Mouse (Mus musculus) liver, embryonic 14.5 days (tissue): ENCODE data around the gene Afdn. TPM values are rescaled to one million over a fixed set of nuclear protein-coding genes. Genes with fewer than 3 reads are reported as not detected.
"Not testable (repeated sequence)": the region's sequence is repeated elsewhere in the genome, so short reads cannot be mapped to it uniquely, and the experiment has no call there.

Experiments used
- ATAC-seq: fragments of 200-750 bp; cut with Nextera tagmentation; 2 replicates; pipeline ENCODE4 v1.8.0; 2017; ENCODE audit warnings: moderate number of reproducible peaks, mild to moderate bottlenecking, moderate library complexity; ENCODE audit not compliant: insufficient read depth
- DNase-seq, 3 experiments: peaks; one replicate each; pipeline ENCODE4 v3.0.0-alpha.2; 2012 to 2013; ENCODE audit warnings: low read depth in 3 of 3, low spot score in 3 of 3
- H3K27ac ChIP-seq: fragments of 300-500 bp; sonication (generic); 2 replicates; pipeline ENCODE4 v1.5.1; 2014; ENCODE audit warnings: moderate library complexity, mild to moderate bottlenecking, control low read depth, inconsistent platforms
- H3K27me3 ChIP-seq: fragments of 300-500 bp; sonication (generic); 2 replicates; pipeline ENCODE4 v1.6.1; 2014; ENCODE audit warnings: mild to moderate bottlenecking, low read length, moderate library complexity; ENCODE audit not compliant: control insufficient read depth, insufficient read depth
- H3K36me3 ChIP-seq: fragments of 300-500 bp; sonication (generic); replicated peaks from 2 replicates; pipeline ENCODE4 v1.6.1; 2014; ENCODE audit warnings: low read depth; ENCODE audit not compliant: control insufficient read depth, insufficient read depth
- H3K4me1 ChIP-seq, 2 experiments: fragments of 200-500 bp in 1 of 2; fragments of 300-500 bp in 1 of 2; sonication (generic) in 1 of 2; replicated peaks; 2 replicates each; pipeline ENCODE4 v1.6.1; 2012 to 2014; ENCODE audit warnings: antibody characterized with exemption in 1 of 2, inconsistent platforms in 1 of 2, low read length in 1 of 2; ENCODE audit not compliant: control insufficient read depth in 2 of 2, insufficient read depth in 2 of 2
- H3K4me2 ChIP-seq: fragments of 300-500 bp; sonication (generic); 2 replicates; pipeline ENCODE4 v1.6.1; 2014; ENCODE audit warnings: low read depth, mild to moderate bottlenecking, control low read depth, moderate library complexity
- H3K4me3 ChIP-seq, 2 experiments: fragments of 200-500 bp in 1 of 2; fragments of 300-500 bp in 1 of 2; sonication (generic) in 1 of 2; 2 replicates each; pipeline ENCODE4 v1.5.1; 2012 to 2014; ENCODE audit warnings: low read depth in 2 of 2, low read length in 2 of 2, mild to moderate bottlenecking in 2 of 2, control low read depth in 1 of 2, inconsistent platforms in 1 of 2, moderate library complexity in 1 of 2; ENCODE audit not compliant: insufficient read depth in 1 of 2
- H3K9ac ChIP-seq: fragments of 300-500 bp; sonication (generic); replicated peaks from 2 replicates; pipeline ENCODE4 v1.6.1; 2014; ENCODE audit warnings: mild to moderate bottlenecking, control low read depth, moderate library complexity
- H3K9me3 ChIP-seq: fragments of 300-500 bp; sonication (generic); 2 replicates; pipeline ENCODE4 v1.6.1; 2016; ENCODE audit warnings: low read length, mixed read lengths; ENCODE audit not compliant: control insufficient read depth
- CTCF ChIP-seq: IDR thresholded peaks from 2 replicates; pipeline ENCODE4 v1.5.1; 2016; ENCODE audit warnings: antibody characterized with exemption, low read depth, control low read depth
- EP300 ChIP-seq: IDR thresholded peaks from 2 replicates; pipeline ENCODE4 v1.6.1; 2016; ENCODE audit warnings: antibody characterized with exemption, low read depth
- WGBS: fragments of 180-500 bp; shearing (Covaris S2); extraction: QIAGEN DNeasy Blood & Tissue Kit; methylation state at CpG from one replicate; pipeline ENCODE4 v1.1.7; 2014; ENCODE audit not compliant: insufficient replicate concordance; 5-methylcytosine and 5-hydroxymethylcytosine counted together
- polyA plus RNA-seq, 2 experiments: library from polyadenylated mRNA; depleted of rRNA in 1 of 2; stranded (reverse) in 1 of 2; unstranded in 1 of 2; fragments of >200 nt; fragmentation: Nextera tagmentation in 1 of 2; extraction: Ambion mirVana in 1 of 2; gene quantifications; 2 replicates each; pipeline versions ENCODE4 v1.2.1 to v1.2.3; 2012 to 2014

The Afdn gene
- polyA plus RNA-seq, 2 experiments = 6.4 to 7.1 TPM

- Histone ChIP-seq H3K36me3 (no peaks in the 10 kb centered on the region), H3K4me2 (no peak overlapping the region), H3K27me3 (no peaks in the 10 kb centered on the region), H3K9ac (no peak overlapping the region), H3K9me3 (no peaks in the 10 kb centered on the region), H3K4me3 (no peak overlapping the region), H3K27ac (no peak overlapping the region), H3K4me1 (no peaks in the 10 kb centered on the region; a peak in 1 of 4 replicates)
- TF ChIP-seq EP300 (no peak), CTCF (no peak)
- ATAC-seq (no peak), DNase-seq (no peak)
- WGBS = 51% methylated on average over 2 of the region's 2 CpGs
Observed at GRCm38 (mm10) chr17:13825421-13825820, 65.1 kb downstream of the Afdn start.

- ATAC-seq = no peak
- WGBS = 56% methylated on average over 1 of the region's 1 CpGs
Observed at GRCm38 (mm10) chr17:13830234-13830633, 69.9 kb downstream of the Afdn start.

GRCm38 (mm10) chr17:13830636-13831341, 70.5 kb downstream of the Afdn start:
- Histone ChIP-seq H3K4me3 (no peak overlapping the region), H3K27me3 (no peaks in the 10 kb centered on the region), H3K4me1 (no peaks in the 10 kb centered on the region), H3K9me3 (no peaks in the 10 kb centered on the region), H3K36me3 (no peaks in the 10 kb centered on the region), H3K9ac (no peak overlapping the region), H3K27ac (no peak overlapping the region), H3K4me2 (no peak overlapping the region)
- no peak for ATAC-seq
- TF ChIP-seq CTCF (peak; percentile 45; the same call in 1 of the 2 replicates), EP300 (no peak)
- WGBS = 70% methylated on average over 1 of the region's 1 CpGs
- no peak for DNase-seq

More at GRCm38 (mm10) chr17:13830234-13830633, 69.9 kb downstream of the Afdn start:
- no peaks in the 10 kb centered on the region for H3K36me3 ChIP-seq
- H3K9ac ChIP-seq = no peak overlapping the region
- H3K4me1 ChIP-seq = no peaks in the 10 kb centered on the region
- no peak overlapping the region for H3K4me3 ChIP-seq
- H3K4me2 ChIP-seq = no peak overlapping the region
- TF ChIP-seq EP300 (no peak), CTCF (no peak)
- no peaks in the 10 kb centered on the region for H3K9me3 ChIP-seq
- no peak for DNase-seq
- H3K27me3 ChIP-seq = no peaks in the 10 kb centered on the region
- no peak overlapping the region for H3K27ac ChIP-seq

GRCm38 (mm10) chr17:13835876-13836275, 75.5 kb downstream of the Afdn start:
- Histone ChIP-seq H3K4me2 (no peak overlapping the region), H3K4me3 (no peak overlapping the region), H3K27me3 (no peaks in the 10 kb centered on the region), H3K27ac (no peak overlapping the region), H3K9ac (no peak overlapping the region), H3K9me3 (no peaks in the 10 kb centered on the region), H3K36me3 (no peaks in the 10 kb centered on the region), H3K4me1 (no peaks in the 10 kb centered on the region)
- 62% methylated on average over 4 of the region's 4 CpGs for WGBS
- TF ChIP-seq CTCF (peak; percentile 18; the same call in 1 of the 2 replicates), EP300 (no peak)
- no peak for DNase-seq
- ATAC-seq = no peak

- Histone ChIP-seq H3K9me3 (no peaks in the 10 kb centered on the region), H3K4me3 (no peak overlapping the region), H3K27me3 (no peaks in the 10 kb centered on the region), H3K36me3 (no peaks in the 10 kb centered on the region), H3K9ac (no peak overlapping the region), H3K4me1 (no peaks in the 10 kb centered on the region), H3K27ac (no peak overlapping the region), H3K4me2 (no peak overlapping the region)
- no peak for TF ChIP-seq EP300
- no peak for TF ChIP-seq CTCF
- ATAC-seq (no peak), DNase-seq (no peak)
- WGBS = 60% methylated on average over 2 of the region's 2 CpGs
Observed at GRCm38 (mm10) chr17:13850175-13850574, 89.8 kb downstream of the Afdn start.

- H3K9ac ChIP-seq, ATAC-seq, DNase-seq, H3K4me1 ChIP-seq, H3K4me2 ChIP-seq, H3K9me3 ChIP-seq, H3K4me3 ChIP-seq, H3K27ac ChIP-seq, H3K36me3 ChIP-seq, H3K27me3 ChIP-seq: not testable (repeated sequence)
- 73% methylated on average over 7 of the region's 7 CpGs for WGBS
Observed at GRCm38 (mm10) chr17:13853883-13854282, 93.5 kb downstream of the Afdn start.
